Mouse (Mus musculus) olfactory bulb, adult 2 months (tissue): Measurements from ENCODE around the gene Pheta1.

ENCODE experiments used
- CTCF ChIP-seq: fragments of 200-500 bp; IDR thresholded peaks from 2 replicates; pipeline ENCODE4 v1.5.1; 2012; ENCODE audit warnings: low read depth, mild to moderate bottlenecking, low read length, moderate library complexity; ENCODE audit not compliant: insufficient read depth
- POLR2A ChIP-seq: fragments of 200-500 bp; IDR thresholded peaks from 2 replicates; pipeline ENCODE4 v1.6.1; 2012; ENCODE audit warnings: mild to moderate bottlenecking, low read depth, low read length, moderate library complexity; ENCODE audit not compliant: insufficient read depth

DNA sequence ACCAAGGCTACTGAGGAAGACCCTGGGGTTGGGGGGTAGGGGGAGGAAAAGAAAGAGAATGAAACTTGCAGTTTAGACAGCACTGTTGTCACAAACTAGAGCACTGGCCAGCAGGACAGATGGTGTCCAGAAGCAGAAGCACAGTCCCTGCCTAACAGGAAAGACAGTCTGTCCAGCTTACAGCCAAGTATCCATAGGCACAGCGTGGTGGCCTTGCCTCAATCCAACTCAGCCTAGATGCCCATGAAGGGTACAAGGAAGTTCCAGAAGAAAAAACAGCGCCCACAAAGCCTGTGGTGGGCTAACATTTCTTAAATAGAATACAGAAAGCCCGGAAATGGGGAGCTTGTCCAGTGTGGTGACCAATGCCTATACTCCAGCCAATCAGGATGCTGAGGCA lies 23.2 kb upstream of the Pheta1 start:
- no peak for TF ChIP-seq CTCF
- no peak for TF ChIP-seq POLR2A
